Mouse (Mus musculus) ES-E14 (cell line): ENCODE data around the gene Tram2.

Experiments used
- CHD2 ChIP-seq: IDR thresholded peaks from 2 replicates; pipeline ENCODE4 v1.6.1; 2014; ENCODE audit warnings: mild to moderate bottlenecking, low read depth, low read length, inconsistent platforms
- ZNF384 ChIP-seq: IDR thresholded peaks from 2 replicates; pipeline ENCODE4 v1.6.1; 2012; ENCODE audit warnings: low read depth, low read length, inconsistent platforms

GRCm38 (mm10) chr1:20981764-20982163 is 97.3 kb downstream of the Tram2 start:
- TF ChIP-seq CHD2 (no peak), ZNF384 (no peak)
